Mouse (Mus musculus) layer of hippocampus, adult 2 months (tissue): ENCODE measurements at regions not wholly inside any gene's neighbourhood (a gene's known extent, or its start where the extent isn't known, plus 50 kb on each side); places are given as distances from the start of the nearest gene placed in this dataset.

Source experiments
- DNase-seq, 2 experiments: peaks; one replicate each; pipeline ENCODE4 v3.0.0; 2022; ENCODE audit warnings: low spot score in 2 of 2
- H3K27ac ChIP-seq: fragments of 200-600 bp; 2 replicates; pipeline ENCODE4 v1.8.1; 2022
- H3K4me3 ChIP-seq: fragments of 200-600 bp; 2 replicates; pipeline ENCODE4 v1.8.1; 2022; ENCODE audit warnings: mild to moderate bottlenecking
- CTCF ChIP-seq: fragments of 200-600 bp; conservative IDR thresholded peaks from 2 replicates; pipeline ENCODE4 v1.8.1; 2022; ENCODE audit warnings: antibody characterized with exemption, mild to moderate bottlenecking, moderate library complexity

DNA sequence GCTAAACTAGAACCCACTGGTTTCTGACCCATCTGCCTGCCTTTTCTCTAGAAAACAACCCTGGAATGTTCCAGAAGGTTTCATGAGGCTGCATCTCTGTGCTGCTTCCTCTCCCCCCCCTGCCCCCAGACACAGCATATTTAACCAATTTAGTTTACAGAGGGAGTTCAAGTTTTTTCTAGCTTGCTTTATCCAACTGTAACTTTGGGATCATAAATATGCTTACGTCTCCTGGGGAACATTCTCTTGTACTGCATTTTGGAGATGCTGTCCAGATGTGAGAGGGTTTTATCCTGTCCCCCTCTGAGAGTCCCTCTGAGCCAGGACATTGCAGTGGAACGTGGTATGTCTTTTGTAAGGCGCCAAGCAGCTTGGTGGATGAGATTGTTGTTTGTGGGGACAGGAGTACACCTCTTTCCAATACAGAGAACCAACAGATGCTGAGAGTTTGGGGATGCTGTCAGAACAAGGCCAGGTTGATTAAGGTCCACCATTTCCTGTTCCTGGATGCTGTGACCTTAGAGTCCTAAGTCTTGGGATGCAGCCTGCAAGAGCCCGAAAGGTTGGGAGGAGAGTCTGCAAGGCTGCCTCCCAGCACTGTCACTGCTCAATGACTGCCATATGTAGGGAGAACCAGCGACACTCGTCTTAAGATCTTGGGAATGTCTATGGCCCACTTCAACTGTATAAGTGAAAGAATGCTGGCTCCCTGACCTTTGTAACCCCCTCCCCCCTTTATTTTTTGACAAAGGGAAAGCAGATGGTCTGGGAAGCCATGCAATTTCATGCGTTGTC, 51.4 kb upstream of the Tut7 start:
- Histone ChIP-seq H3K4me3 (no peak overlapping the region), H3K27ac (no peak overlapping the region)
- TF ChIP-seq CTCF, result no peak
- no peak for DNase-seq
